Mouse (Mus musculus) G1E-ER4 (cell line): ENCODE results near the gene Gm21778. TPM values are rescaled to one million over a fixed set of nuclear protein-coding genes. Genes with fewer than 3 reads are reported as not detected.
"Not testable (repeated sequence)": the region's sequence is repeated elsewhere in the genome, so short reads cannot be mapped to it uniquely, and the experiment has no call there.

ENCODE experiments used
- GATA1 ChIP-seq: IDR thresholded peaks from one replicate; pipeline ENCODE4 v1.8.0; 2012; ENCODE audit warnings: low read length, inconsistent platforms
- polyA plus RNA-seq: library from polyadenylated mRNA; stranded (reverse); fragments of >175 nt; gene quantifications from 2 replicates; pipeline ENCODE4 v1.2.3, GENCODE M21; 2012

Gene Gm21778
- not detected in 2 replicates for polyA plus RNA-seq

DNA sequence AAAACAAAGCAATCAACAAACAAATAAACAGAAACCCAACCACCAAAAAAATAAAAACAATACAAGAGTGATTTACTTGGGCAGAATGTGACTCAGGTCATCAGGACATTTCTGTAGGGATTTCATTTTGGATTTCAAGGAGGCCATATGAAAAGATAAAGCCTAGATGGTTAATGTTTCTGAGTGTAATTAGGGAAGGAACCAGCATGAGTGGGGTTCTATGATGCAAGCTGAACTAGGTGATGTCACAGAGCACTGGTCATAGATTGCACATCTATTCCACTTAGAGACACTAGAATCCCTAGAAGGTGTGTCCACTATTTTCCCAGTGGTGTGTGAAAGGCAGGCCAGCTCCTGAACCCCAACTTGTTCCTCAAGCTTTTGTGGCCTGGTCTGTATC is at the start of gene Gm21778:
Gene Gm21778, plus strand, starts transcription at position 301 of the 400 bp plus-strand sequence.
- not testable (repeated sequence) for TF ChIP-seq GATA1

Other genes starting within 250 kb of the Gm21778 start
- not detected in 2 replicates for gene Gm20914, start 216.5 kb upstream of the Gm21778 start, polyA plus RNA-seq
- not detected in 2 replicates for gene Gm28171, start 149.1 kb upstream of the Gm21778 start, polyA plus RNA-seq